Mouse (Mus musculus) MEL (cell line): ENCODE results near the gene Gcg. TPM values are rescaled to one million over a fixed set of nuclear protein-coding genes. Genes with fewer than 3 reads are reported as not detected.

ENCODE experiments used
- DNase-seq: peaks from one replicate; pipeline ENCODE4 v3.0.0; 2011; ENCODE audit warnings: low read depth, low spot score
- H3K27ac ChIP-seq: 2 replicates; pipeline ENCODE4 v1.5.1; 2012; ENCODE audit warnings: low read depth, mild to moderate bottlenecking, control low read depth, low read length, moderate library complexity; ENCODE audit not compliant: control insufficient read depth
- H3K27me3 ChIP-seq, 2 experiments: fragments of 150-350 bp in 1 of 2; sonication (generic) in 1 of 2; 2 replicates each; pipeline ENCODE4 v1.6.1; 2012; ENCODE audit warnings: low read length in 2 of 2, mild to moderate bottlenecking in 2 of 2, improper control_type of control experiment in 1 of 2, moderate library complexity in 1 of 2; ENCODE audit not compliant: insufficient read depth in 2 of 2, control insufficient read depth in 1 of 2
- H3K36me3 ChIP-seq, 2 experiments: 2 replicates each; pipeline ENCODE4 v1.6.1; 2012 to 2014; ENCODE audit warnings: low read length in 2 of 2, improper control_type of control experiment in 1 of 2, inconsistent platforms in 1 of 2, mild to moderate bottlenecking in 1 of 2; ENCODE audit not compliant: insufficient read depth in 2 of 2, control insufficient read depth in 1 of 2
- H3K4me1 ChIP-seq, 2 experiments: fragments of 150-350 bp in 1 of 2; sonication (generic) in 1 of 2; 2 replicates each; pipeline ENCODE4 v1.6.1; 2012; ENCODE audit warnings: low read length in 2 of 2, improper control_type of control experiment in 1 of 2, mild to moderate bottlenecking in 1 of 2; ENCODE audit not compliant: insufficient read depth in 2 of 2, control insufficient read depth in 1 of 2
- H3K4me3 ChIP-seq, 2 experiments: fragments of 150-350 bp in 1 of 2; sonication (generic) in 1 of 2; 2 replicates each; pipeline ENCODE4 v1.5.1; 2012; ENCODE audit warnings: low read depth in 2 of 2, low read length in 2 of 2, mild to moderate bottlenecking in 2 of 2, moderate library complexity in 2 of 2, control low read depth in 1 of 2, improper control_type of control experiment in 1 of 2; ENCODE audit not compliant: control insufficient read depth in 1 of 2, insufficient read depth in 1 of 2
- H3K79me2 ChIP-seq: 2 replicates; pipeline ENCODE4 v1.6.1; 2012; ENCODE audit warnings: mild to moderate bottlenecking, low read length, moderate library complexity; ENCODE audit not compliant: control insufficient read depth, poor library complexity, insufficient read depth
- H3K9ac ChIP-seq: 2 replicates; pipeline ENCODE4 v1.6.1; 2012; ENCODE audit warnings: low read depth, mild to moderate bottlenecking, control low read depth, low read length, moderate library complexity; ENCODE audit not compliant: control insufficient read depth, poor library complexity, severe bottlenecking
- H3K9me3 ChIP-seq: fragments of 150-350 bp; sonication (generic); replicated peaks from 2 replicates; pipeline ENCODE4 v1.6.1; 2012; ENCODE audit warnings: mild to moderate bottlenecking, low read length, improper control_type of control experiment, moderate library complexity; ENCODE audit not compliant: insufficient read depth
- BHLHE40 ChIP-seq: IDR thresholded peaks from 2 replicates; pipeline ENCODE4 v1.6.1; 2012; ENCODE audit warnings: low read depth, mild to moderate bottlenecking, inconsistent platforms, low read length, improper control_type of control experiment, borderline replicate concordance
- CHD1 ChIP-seq: IDR thresholded peaks from 2 replicates; pipeline ENCODE4 v1.6.1; 2012; ENCODE audit warnings: low read depth, mild to moderate bottlenecking, inconsistent platforms, low read length, improper control_type of control experiment
- E2F4 ChIP-seq: IDR thresholded peaks from 2 replicates; pipeline ENCODE4 v1.6.1; 2011; ENCODE audit warnings: low read depth, low read length, improper control_type of control experiment, borderline replicate concordance
- ELF1 ChIP-seq: IDR thresholded peaks from 2 replicates; pipeline ENCODE4 v1.6.1; 2014; ENCODE audit warnings: low read depth, mild to moderate bottlenecking, inconsistent platforms, low read length, improper control_type of control experiment, moderate library complexity
- EP300 ChIP-seq, 2 experiments: IDR thresholded peaks; 2 replicates each; pipeline ENCODE4 v1.6.1; 2011; ENCODE audit warnings: improper control_type of control experiment in 2 of 2, low read length in 2 of 2, low read depth in 1 of 2, mild to moderate bottlenecking in 1 of 2
- ETS1 ChIP-seq: IDR thresholded peaks from 2 replicates; pipeline ENCODE4 v1.6.1; 2012; ENCODE audit warnings: low read depth, mild to moderate bottlenecking, inconsistent platforms, low read length, improper control_type of control experiment, moderate library complexity
- GATA1 ChIP-seq: IDR thresholded peaks from 2 replicates; pipeline ENCODE4 v1.6.1; 2011; ENCODE audit warnings: low read depth, low read length, improper control_type of control experiment
- MAX ChIP-seq: IDR thresholded peaks from 2 replicates; pipeline ENCODE4 v1.6.1; 2011; ENCODE audit warnings: low read length, improper control_type of control experiment
- MAZ ChIP-seq: IDR thresholded peaks from 2 replicates; pipeline ENCODE4 v1.6.1; 2012; ENCODE audit warnings: low read depth, mild to moderate bottlenecking, inconsistent platforms, low read length, improper control_type of control experiment
- NRF1 ChIP-seq: IDR thresholded peaks from 2 replicates; pipeline ENCODE4 v1.6.1; 2014; ENCODE audit warnings: low read depth, mild to moderate bottlenecking, inconsistent platforms, low read length, improper control_type of control experiment, moderate library complexity; ENCODE audit not compliant: poor library complexity, insufficient read depth, severe bottlenecking
- POLR2A ChIP-seq, 2 experiments: IDR thresholded peaks; 2 replicates each; pipeline ENCODE4 v1.6.1; 2011 to 2012; ENCODE audit warnings: low read length in 2 of 2, mild to moderate bottlenecking in 2 of 2, control low read depth in 1 of 2, improper control_type of control experiment in 1 of 2, low read depth in 1 of 2, moderate library complexity in 1 of 2; ENCODE audit not compliant: control insufficient read depth in 1 of 2, insufficient read depth in 1 of 2, poor library complexity in 1 of 2
- POLR2AphosphoS2 ChIP-seq: IDR thresholded peaks from 2 replicates; pipeline ENCODE4 v1.6.1; 2011; ENCODE audit warnings: low read length, improper control_type of control experiment
- POLR2AphosphoS5 ChIP-seq: IDR thresholded peaks from 2 replicates; pipeline ENCODE4 v1.6.1; 2012; ENCODE audit warnings: low read depth, borderline replicate concordance, mild to moderate bottlenecking, inconsistent platforms, low read length, moderate library complexity, mixed read lengths
- RCOR1 ChIP-seq: IDR thresholded peaks from 2 replicates; pipeline ENCODE4 v1.6.1; 2012; ENCODE audit warnings: low read depth, mild to moderate bottlenecking, inconsistent platforms, low read length, improper control_type of control experiment
- SMC3 ChIP-seq: IDR thresholded peaks from 2 replicates; pipeline ENCODE4 v1.6.1; 2011; ENCODE audit warnings: low read depth, low read length, improper control_type of control experiment
- USF1 ChIP-seq: IDR thresholded peaks from 2 replicates; pipeline ENCODE4 v1.6.1; 2014; ENCODE audit warnings: low read depth, mild to moderate bottlenecking, inconsistent platforms, low read length, improper control_type of control experiment, moderate library complexity
- USF2 ChIP-seq, 2 experiments: IDR thresholded peaks; 2 replicates each; pipeline ENCODE4 v1.6.1; 2011 to 2012; ENCODE audit warnings: improper control_type of control experiment in 2 of 2, low read length in 2 of 2, borderline replicate concordance in 1 of 2, inconsistent platforms in 1 of 2, low read depth in 1 of 2, mild to moderate bottlenecking in 1 of 2; ENCODE audit not compliant: insufficient read depth in 1 of 2
- ZC3H11A ChIP-seq: IDR thresholded peaks from 2 replicates; pipeline ENCODE4 v1.6.1; 2012; ENCODE audit warnings: low read depth, mild to moderate bottlenecking, inconsistent platforms, low read length, improper control_type of control experiment
- polyA plus RNA-seq, 2 experiments: library from polyadenylated mRNA; stranded (reverse) in 1 of 2; unstranded in 1 of 2; fragments of >175 nt in 1 of 2; fragments of >200 nt in 1 of 2; gene quantifications; 2 replicates each; pipeline versions ENCODE4 v1.2.1 to v1.2.4; 2012; ENCODE audit warnings: low replicate concordance in 2 of 2, low read depth in 1 of 2; ENCODE audit not compliant: insufficient read length in 2 of 2, insufficient read depth in 1 of 2, missing spikeins in 1 of 2
- total RNA-seq: library from RNA; depleted of rRNA; stranded (reverse); fragments of 300-350 nt; gene quantifications from 2 replicates; pipeline ENCODE4 v1.2.3, GENCODE M21; 2012

Gene Gcg
- total and polyA plus RNA-seq, 3 experiments: not detected

DNA sequence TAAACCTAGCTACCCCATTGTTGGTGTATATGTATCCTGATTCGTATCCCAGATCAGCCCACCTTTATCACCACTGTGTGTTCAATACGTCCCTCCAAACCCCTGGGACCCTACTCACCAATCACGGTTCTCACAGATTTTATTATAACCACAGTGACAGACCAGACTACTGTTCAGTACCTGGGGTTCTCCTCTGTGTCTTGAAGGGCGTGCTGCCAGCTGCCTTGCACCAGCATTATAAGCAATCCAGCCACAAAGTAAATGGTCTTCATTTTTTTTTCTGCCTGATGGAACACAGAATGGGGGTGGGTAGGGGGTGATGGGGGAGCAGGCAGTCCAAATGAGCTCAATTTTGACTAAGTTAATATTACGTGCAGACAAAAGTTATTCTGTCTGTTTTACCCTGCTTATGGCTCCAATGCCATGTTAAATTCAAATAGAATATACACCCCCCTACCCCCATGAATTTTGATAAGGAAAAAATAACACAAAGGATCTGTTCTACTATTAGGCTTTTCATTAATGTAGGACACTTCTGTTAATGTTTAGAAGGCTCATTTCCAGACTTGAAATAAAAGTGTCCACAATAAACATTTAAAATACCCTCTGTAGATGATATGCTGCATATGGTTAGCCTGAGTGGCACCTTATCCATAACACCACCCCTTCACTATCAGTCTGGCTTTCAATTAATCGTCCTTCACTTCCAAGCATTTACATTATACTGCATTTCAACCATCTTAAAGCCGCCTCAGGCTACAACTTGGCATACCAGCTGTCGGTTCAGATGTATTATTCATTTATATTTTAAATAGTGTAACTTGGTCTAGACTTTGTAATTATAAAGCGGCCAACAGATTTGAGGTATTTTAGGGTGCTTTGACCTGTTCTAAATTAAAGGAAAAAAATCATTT, 2.9 kb downstream of the Gcg start:
- no peak for TF ChIP-seq BHLHE40
- no peak for TF ChIP-seq MAZ
- no peak for TF ChIP-seq ELF1
- TF ChIP-seq EP300 (IDR thresholded peaks at IDR 0.05; ENCODE audit: low read depth in 1 of 2, low read length in 2 of 2): no peak
- TF ChIP-seq RCOR1: no peak
- no peak for TF ChIP-seq ZC3H11A
- TF ChIP-seq POLR2AphosphoS2: no peak
- TF ChIP-seq NRF1: no peak
- no peak for TF ChIP-seq E2F4
- TF ChIP-seq ETS1: no peak
- no peak for TF ChIP-seq USF1
- no peak for TF ChIP-seq GATA1
- no peak overlapping the region for H3K9ac ChIP-seq
- no peaks in the 10 kb centered on the region for H3K4me1 ChIP-seq
- H3K9me3 ChIP-seq: no peaks in the 10 kb centered on the region
- no peak for DNase-seq
- no peak overlapping the region for H3K27ac ChIP-seq
- H3K27me3 ChIP-seq: no peaks in the 10 kb centered on the region; a peak in 1 of 4 replicates
- no peaks in the 10 kb centered on the region for H3K79me2 ChIP-seq
- no peaks in the 10 kb centered on the region for H3K36me3 ChIP-seq
- no peak overlapping the region for H3K4me3 ChIP-seq

DNA sequence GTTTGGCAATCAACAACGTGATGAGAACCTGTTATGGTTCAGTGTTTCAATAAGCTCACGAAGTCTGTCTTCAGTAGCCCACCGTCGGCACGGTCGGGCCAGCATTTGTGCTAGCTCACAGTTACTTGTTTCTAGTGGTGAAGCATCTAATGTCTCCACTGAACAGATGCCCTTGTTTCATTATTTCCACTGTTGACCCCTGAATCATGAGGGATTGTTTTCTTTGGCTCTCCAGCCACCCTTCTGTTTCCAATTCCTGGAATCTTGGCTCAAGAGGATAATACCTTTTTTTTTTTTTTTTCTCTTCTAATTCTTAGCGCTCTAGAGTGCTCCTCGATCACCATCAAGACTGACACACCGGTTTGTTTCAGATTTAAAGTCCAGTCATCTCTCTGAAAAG, 13.9 kb downstream of the Gcg start:
- Histone ChIP-seq H3K27ac (no peak overlapping the region), H3K9me3 (no peaks in the 10 kb centered on the region), H3K36me3 (no peaks in the 10 kb centered on the region), H3K4me1 (no peaks in the 10 kb centered on the region), H3K79me2 (no peaks in the 10 kb centered on the region), H3K9ac (no peak overlapping the region), H3K27me3 (no peaks in the 10 kb centered on the region; a peak in 1 of 4 replicates), H3K4me3 (no peak overlapping the region)
- DNase-seq: no peak
- TF ChIP-seq USF2 (IDR thresholded peaks at IDR 0.05; ENCODE audit: borderline replicate concordance in 1 of 2, insufficient read depth in 1 of 2, low read depth in 1 of 2, low read length in 2 of 2) (no peak), POLR2AphosphoS5 (no peak), MAX (no peak), POLR2A (IDR thresholded peaks at IDR 0.05; ENCODE audit: control insufficient read depth in 1 of 2, insufficient read depth in 1 of 2, low read depth in 1 of 2, low read length in 2 of 2, poor library complexity in 1 of 2) (no peak), CHD1 (no peak), SMC3 (no peak)
